Mouse (Mus musculus): Measurements from ENCODE around the gene Ccdc13.

Ccdc13 gene

DNA sequence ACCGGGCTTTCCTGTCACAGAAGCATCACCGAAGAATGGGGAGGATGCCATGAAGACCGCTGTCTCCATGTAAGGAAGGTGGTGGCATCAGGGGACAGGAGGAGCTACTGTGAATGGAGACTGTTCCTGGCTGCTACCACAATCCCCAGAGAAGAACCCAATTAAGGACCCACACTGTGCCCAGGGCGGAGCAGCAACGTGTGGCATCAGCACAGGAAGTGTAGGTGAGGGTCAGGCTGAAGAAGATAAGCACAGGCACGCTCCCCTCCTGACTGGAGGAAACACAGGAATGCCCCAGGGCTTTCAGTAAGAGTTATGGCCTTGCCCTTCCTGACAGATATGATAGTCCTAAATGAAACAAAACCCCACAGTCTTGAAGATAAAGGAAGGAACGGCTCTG, 36.5 kb downstream of the Ccdc13 start:
- no peak for DNase-seq (ENCODE audit: low read depth, low spot score)

GRCm38 (mm10) chr9:121798887-121799520, 40.3 kb downstream of the Ccdc13 start:
- DNase-seq (ENCODE audit: low read depth, low spot score): no peak

DNA sequence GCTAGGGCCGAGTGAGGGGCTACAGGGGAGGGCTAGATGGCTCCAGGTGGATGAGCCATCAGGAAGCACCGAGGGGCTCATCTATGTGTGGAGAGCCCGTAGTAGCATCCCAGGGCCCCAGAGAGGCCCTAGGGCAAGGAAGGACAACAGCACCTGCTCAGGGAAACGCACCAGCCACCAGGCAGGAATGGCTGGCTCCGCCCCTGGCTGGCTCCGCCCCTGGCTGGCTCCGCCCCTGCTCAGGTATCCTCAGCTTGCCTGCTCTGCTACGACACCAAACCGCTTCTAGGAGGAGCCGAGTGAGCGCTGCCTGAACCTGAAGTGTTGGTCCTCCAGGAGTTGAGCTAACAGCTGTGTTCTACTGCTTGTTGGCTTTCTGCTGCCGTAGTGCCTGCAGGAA, 41.5 kb downstream of the Ccdc13 start:
- no peak for DNase-seq (ENCODE audit: low read depth, low spot score)

DNA sequence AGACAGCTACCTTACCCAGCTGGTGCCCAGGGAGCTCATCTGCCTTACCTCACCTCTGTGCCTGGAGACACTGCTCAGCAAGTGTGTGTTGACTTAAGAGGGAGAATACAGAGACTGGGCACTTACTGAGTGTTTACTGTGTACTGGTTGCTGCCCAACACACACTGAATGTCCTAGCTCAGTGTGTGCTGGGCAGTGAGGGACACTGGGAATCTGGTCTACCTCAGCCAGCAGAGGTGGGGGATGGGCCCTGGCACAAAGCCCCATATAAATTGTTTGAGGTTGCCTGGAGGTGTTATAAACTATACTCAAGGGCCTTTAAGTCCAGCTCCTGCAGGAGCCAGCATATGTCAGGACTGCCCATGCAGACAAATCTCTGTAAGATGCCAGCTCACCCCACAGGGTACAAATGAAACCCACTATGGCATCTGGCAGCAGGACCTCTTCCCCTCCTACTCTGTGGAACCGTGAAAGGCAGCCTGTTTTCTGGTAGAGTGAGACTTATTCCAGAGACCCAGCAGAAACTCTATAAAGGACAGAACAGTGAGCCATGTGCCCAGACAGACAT, 44.2 kb downstream of the Ccdc13 start:
- DNase-seq (ENCODE audit: low read depth, low spot score): no peak

- no peak for DNase-seq (ENCODE audit: low read depth, low spot score)
Observed at GRCm38 (mm10) chr9:121791757-121792521, 47.3 kb downstream of the Ccdc13 start, which contains the start of gene Hhatl. TSS of gene Hhatl (minus strand) at chr9:121792507.

- peak; percentile 56 for DNase-seq (ENCODE audit: low read depth, low spot score)
Observed at GRCm38 (mm10) chr9:121791206-121791605, 48.1 kb downstream of the Ccdc13 start.

DNA sequence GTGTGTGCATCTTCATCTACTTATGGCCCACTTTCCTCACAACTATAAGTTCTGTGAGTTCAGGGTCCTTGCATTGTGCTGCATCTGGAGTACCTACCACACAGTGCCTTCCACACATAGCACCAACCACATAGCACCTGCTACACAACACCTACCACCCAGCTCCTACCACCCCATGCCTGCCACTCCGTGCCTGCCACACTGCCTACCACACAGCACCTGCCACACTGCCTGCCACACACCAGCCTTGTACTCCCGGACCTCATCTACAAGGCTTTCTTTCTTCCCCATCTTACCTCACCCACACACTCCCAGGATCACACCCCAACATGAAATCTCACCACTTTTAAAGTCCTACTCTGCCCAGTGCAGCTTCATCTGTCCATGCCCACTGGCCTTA, 52.9 kb downstream of the Ccdc13 start:
- DNase-seq (ENCODE audit: low read depth, low spot score): no peak

DNA sequence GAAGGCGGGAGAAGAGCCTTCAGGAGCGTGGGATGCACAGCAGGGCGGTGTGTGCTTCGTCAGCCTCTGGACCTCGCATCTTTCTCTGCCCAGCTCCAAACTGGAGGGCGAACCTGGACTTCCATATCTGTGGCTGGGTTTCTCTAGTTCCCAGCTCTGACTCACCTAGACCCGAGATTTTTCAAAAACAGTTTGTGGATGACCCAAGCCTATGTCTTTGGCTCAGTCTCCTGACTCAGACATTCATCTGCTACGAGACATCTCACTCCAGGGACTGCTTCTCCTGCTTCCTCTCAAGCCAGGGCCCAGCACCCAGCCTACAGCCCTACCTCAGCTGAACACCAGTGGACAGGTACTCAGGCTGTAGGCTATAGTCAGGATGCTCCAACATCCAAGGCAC, 54.0 kb downstream of the Ccdc13 start:
- no peak for DNase-seq (ENCODE audit: low read depth, low spot score)

GRCm38 (mm10) chr9:121784801-121785200, 54.5 kb downstream of the Ccdc13 start:
- DNase-seq (ENCODE audit: low read depth, low spot score): no peak

DNA sequence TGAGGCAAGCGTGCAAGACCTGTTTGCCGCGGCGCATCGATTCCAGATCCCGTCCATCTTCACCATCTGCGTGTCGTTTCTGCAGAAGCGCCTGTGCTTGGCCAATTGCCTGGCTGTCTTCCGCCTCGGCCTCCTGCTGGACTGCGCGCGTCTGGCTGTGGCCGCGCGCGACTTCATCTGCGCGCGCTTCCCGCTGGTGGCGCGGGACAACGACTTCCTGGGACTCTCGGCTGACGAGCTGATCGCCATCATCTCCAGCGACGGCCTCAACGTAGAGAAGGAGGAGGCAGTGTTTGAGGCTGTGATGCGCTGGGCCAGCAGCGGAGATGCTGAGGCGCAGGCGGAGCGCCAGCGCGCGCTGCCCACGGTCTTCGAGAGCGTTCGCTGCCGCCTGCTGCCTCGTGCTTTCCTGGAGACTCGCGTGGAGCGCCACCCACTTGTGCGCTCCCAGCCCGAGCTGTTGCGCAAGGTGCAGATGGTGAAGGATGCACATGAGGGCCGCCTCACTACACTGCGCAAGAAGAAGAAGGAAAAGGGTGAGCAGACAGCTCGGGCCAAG, 61.1 kb downstream of the Ccdc13 start:
- no peak for DNase-seq (ENCODE audit: low read depth, low spot score)

DNA sequence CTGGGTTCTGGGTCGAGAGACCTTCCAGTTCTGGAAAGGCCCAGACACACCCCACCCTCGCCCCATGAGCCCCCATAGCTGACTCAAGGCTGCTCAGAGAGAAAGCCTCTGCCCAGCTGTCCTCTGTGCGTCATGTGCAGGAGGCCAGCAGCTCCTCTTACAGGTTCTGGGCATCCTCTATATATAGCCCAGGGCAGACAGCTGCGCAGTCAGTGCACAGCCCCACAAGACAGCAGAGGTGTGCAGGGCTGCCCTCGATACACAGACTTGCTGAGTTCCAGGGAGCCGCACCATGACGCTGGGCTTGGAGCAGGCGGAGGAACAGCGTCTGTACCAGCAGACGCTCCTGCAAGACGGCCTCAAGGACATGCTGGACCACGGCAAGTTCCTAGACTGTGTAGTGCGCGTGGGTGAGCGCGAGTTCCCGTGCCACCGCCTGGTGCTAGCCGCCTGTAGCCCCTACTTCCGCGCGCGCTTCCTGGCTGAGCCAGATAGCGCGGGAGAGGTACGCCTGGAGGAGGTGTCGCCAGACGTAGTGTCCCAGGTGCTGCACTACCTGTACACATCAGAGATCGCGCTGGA, 61.7 kb downstream of the Ccdc13 start, which contains the start of gene Klhl40:
Gene Klhl40 (plus strand): TSS at position 124 of the 582 bp plus-strand sequence.
- no peak for DNase-seq (ENCODE audit: low read depth, low spot score)

- DNase-seq (ENCODE audit: low read depth, low spot score): no peak
Observed at GRCm38 (mm10) chr9:121776511-121776910, 62.8 kb downstream of the Ccdc13 start.

DNA sequence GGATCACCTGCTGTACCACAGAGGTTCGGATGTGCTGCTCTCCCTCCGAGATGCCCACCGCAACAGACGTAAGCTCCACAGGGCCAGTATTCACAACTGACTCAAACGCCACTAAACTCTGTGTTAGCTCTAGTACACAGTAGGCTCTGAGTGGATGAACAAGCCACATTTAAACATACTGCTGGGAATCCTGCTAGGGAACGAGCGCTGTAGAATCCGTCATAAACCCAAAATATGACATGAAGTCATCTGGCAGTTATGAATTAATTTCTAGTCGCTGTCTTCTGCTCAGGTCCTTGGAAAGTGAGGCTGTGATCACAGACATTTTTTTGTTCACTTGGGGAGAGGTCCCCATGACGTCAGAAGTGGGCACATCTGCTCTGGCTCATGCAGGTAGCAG, 63.3 kb downstream of the Ccdc13 start:
- DNase-seq (ENCODE audit: low read depth, low spot score): no peak

DNA sequence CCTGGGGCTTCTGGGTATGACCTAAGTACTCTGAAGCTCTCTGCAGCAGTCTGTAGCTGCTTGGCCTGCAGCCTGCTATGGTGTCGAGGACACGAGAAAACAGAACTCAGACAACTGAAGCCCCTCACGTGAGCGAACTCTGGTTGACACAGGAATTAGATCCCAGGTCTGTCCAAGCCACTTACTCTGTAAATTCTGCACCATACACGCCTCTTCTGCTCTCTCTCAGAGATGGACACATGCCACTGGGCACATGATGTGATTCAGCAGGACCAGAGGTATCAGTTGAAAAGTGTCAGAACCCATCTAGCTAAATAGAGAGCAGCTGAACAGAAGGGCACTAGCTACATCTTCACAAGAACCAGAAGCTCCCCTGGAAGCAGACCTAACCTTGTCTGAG, 66.8 kb downstream of the Ccdc13 start:
- no peak for DNase-seq (ENCODE audit: low read depth, low spot score)

DNA sequence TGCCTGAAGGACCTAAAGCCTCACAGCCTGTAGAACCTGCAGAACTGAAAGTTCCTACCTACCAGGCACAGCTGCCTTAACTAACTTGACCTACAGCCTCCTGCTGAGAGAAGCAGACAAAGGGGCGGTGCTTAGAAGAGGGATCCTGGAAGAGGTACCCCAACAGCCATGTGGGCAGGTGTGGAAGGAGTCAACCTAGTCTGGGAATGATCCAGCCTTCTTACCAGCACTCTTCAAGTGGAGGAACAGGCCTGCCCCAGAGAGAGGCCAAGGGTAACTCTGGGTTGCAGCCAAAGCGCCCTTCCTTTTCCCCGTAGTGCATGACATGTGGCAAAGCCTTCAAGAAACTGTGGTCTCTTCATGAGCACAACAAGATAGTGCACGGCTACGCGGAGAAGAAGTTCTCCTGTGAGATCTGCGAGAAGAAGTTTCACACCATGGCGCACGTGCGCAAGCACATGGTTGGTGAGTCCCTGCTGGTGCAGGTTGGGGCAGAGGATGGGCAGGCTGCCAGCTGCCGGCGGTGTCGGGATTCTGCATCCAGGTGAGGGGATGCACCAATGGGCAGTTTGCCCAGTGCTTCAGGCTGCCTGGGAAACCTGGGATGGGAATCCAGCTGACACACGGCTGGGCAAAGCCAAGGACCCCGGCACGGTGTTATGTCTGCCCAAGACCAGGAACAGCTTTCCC, 74.0 kb downstream of the Ccdc13 start:
- DNase-seq (ENCODE audit: low read depth, low spot score): no peak

- DNase-seq (ENCODE audit: low read depth, low spot score): no peak
Observed at GRCm38 (mm10) chr9:121763716-121764115, 75.5 kb downstream of the Ccdc13 start.

DNA sequence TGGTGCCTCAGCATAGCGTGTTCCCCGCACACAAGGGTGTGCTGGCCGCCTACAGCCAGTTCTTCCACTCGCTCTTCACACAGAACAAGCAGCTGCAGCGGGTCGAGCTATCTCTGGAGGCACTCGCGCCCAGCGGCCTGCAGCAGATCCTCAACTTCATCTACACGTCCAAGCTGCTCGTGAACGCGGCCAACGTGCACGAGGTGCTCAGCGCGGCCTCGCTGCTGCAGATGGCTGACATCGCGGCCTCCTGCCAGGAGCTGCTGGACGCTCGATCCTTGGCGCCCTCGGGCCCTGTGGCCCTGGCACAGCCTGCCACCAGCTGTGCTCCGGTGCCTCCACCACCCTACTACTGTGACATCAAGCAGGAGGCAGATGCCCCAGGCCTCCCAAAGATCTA, 76.5 kb downstream of the Ccdc13 start:
- no peak for DNase-seq (ENCODE audit: low read depth, low spot score)

- no peak for DNase-seq (ENCODE audit: low read depth, low spot score)
Observed at GRCm38 (mm10) chr9:121762248-121762647, 77.0 kb downstream of the Ccdc13 start.

GRCm38 (mm10) chr9:121761787-121762186, 77.5 kb downstream of the Ccdc13 start:
- no peak for DNase-seq (ENCODE audit: low read depth, low spot score)

- DNase-seq (ENCODE audit: low read depth, low spot score): no peak
Observed at GRCm38 (mm10) chr9:121761091-121761665, 78.1 kb downstream of the Ccdc13 start.
